Mouse (Mus musculus) heart, postnatal 0 days (tissue): ENCODE measurements around the gene Rfx4.

Experiments used
- CTCF ChIP-seq: IDR thresholded peaks from 2 replicates; pipeline ENCODE4 v1.5.1; 2016; ENCODE audit warnings: antibody characterized with exemption, control low read depth, low read depth
- EP300 ChIP-seq: IDR thresholded peaks from 2 replicates; pipeline ENCODE4 v1.6.1; 2016; ENCODE audit warnings: antibody characterized with exemption, low read depth

DNA sequence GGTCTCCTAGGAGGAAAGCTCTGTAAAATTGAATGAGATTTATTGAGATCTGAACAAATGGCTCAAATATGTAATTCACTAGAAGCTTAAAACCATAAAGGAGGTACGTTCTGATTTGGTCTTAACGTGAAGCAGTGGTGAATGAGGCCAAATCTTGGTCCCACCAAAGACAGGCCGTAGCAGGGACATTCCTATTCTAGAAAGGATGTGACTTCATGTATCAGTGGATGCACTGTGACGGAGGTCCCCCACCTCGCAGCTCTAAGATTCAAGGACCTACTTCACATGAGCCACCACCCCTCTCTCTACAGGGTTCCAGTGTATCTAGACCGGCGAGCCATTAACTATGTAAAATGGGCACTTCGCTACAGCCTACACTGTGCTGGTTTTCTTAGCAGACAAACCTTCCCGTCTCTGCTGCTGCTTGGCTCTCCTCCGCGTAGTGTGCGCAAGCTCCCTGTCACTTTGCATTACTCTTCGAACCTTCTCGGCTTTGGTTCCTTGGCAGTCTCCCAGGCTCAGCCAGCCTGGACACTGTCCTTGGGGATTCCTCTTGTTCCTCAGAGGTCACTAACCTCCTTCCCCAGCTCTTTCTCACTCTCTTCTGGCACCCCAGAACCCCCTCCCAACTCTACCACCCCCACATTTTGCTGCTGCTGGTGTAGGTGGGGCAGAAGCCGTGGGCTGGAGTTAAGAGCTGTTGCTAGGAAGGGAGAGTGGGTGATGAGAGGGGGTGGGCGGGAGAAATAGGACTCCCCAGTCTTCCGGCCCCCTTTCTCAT is 153.3 kb downstream of the Rfx4 start:
- TF ChIP-seq EP300: no peak
- no peak for TF ChIP-seq CTCF
